Mouse (Mus musculus) kidney, adult 8-10 months (tissue): ENCODE data around the gene Efcab12.
A peak's percentile ranks its signal among the peaks of the same experiment; 100 is the strongest.

Source experiments
- DNase-seq, 2 experiments: peaks; one replicate each; pipeline ENCODE4 v3.0.0; 2022

Efcab12 gene

DNA sequence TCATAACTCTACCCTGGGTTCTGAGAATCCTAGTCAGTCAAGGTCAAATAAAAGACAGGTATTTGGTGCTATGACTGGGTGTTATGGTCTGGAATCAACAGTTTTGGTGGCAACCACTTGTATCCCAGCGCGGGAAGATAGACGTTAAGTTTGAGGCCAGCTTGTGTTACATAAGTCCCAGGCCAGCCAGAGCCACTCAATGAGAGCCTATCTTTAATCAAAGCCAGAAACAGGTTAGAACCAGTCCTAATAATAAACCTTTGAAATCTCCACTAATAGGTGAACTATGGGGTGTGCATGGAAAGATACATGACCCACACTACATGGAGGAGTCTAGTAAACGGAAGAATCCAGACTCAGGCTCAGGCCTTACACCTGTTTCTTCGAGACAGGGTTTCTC is 533 bp upstream of the Efcab12 start:
- DNase-seq: no peak

DNA sequence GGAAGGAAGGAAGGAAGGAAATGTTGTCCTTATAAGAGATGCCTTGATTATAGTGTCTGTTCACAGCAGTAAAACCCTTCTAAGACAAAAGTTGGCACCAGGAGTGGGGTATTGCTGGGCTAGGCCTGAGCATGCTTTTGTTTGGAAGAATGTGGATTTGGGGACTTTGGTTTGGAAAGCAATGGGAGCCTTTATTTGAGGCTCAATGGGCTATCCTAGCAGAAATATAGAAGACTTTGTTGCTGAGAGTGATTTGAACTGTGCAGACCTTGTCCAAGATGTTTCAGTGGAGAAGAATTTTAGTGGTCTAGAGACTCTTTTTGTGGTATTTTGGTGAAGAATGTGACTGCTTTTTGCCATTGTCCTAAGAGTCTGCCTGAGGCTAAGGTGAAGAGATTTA is 4.4 kb downstream of the Efcab12 start:
- DNase-seq: no peak

- no peak for DNase-seq
Observed at GRCm38 (mm10) chr6:115832152-115832850, 5.9 kb downstream of the Efcab12 start.

DNA sequence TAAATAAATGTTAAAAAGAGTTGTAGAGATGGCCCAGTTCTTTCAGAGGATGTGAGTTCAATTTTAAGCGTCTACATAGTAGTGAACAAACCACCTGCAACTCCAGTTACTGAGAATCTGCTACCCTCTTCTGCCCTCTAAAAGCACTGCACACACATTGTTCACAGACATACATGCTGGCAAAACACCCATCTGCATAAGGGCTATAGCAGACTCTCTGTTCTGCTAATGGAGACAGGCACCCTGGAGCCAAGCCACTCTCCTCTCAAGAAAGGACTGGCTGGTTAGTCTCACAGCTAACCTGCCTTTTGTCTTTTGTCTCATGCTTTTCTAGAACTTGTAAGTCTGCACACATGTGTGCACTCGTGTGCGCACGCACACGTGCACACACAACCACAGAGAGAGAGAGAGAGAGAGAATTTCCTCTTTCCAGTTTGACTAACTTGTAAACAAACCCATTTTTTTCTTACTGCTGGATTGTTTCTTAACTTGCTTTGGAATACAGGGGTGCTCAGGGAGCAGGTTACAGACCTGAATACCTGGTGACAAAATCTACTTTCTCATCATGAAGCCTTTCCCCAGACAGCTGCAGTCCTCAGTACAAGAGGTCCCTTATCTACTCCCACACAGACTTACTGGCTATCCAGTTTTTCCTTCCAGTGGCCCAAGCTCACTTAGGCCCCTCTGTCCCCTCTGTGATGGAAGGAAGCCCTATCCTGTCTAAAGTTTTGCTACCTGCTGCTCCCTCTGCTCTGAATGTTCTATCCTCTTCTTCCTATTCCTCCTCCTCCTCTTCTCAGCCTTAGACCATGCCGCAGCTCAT is 7.2 kb downstream of the Efcab12 start:
- no peak for DNase-seq

DNA sequence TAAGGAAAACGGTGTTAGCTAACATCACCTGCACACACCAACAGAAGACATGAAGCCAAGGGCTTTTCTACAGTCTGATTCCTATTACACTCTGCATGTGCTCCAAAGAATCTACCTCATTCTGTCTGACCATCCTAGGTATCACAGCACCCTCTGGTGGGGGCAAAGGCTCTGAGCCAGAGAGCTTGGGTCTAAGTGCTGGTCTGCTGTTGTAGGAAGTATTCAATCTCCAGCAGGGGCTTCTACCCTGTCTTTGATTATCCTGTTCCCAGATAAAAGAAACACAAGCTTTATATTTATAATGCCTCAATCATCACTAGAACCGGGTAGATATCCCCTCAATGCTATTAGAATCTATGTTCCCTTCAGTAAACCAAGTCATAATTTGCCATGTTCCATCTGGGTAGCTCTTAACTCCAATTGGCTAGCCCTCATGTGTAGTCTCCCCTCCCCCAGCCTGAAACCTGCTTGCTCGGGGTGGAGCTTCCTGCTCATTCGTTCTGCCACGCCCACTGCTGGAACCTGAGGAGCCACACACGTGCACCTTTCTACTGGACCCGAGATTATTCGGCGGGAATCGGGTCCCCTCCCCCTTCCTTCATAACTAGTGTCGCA is 14.3 kb downstream of the Efcab12 start:
- peak; percentile 46 to 76 for DNase-seq

DNA sequence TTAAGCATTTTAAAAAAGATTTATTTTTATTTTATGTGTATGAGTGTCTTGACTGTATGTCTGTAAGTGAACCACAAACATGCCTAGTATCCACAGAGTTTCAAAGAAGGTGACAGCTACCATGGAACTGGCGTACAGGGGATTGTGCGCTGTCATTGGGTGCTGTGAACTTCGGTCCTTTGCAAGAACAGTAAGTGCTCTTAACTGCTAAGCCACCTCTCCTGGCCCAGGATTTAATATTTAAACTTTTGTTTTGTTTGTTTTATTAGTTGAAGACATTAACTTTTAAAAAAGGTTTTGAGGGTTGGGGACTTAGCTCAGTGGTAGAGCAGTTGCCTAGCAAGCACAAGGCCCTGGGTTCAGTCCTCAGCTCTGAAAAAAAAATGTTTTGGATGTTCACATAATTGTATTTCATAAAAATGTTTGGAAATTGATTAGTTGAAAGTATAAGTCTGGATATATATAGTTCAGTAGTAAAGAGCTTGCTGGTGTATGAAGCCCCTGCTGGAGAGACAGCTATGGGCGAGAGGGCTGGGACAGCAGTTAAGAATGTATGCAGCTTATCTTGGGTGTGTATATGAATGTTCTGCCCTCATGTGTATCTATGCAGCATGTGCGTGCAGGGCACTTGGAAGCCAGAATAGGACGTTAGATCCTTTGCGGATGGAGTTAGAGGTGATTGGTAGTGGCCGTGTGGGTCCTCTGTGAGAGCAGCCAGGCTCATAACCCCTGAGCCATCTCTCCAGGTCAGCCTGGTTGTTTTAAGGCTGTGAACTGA is 16.8 kb downstream of the Efcab12 start:
- DNase-seq: no peak

DNA sequence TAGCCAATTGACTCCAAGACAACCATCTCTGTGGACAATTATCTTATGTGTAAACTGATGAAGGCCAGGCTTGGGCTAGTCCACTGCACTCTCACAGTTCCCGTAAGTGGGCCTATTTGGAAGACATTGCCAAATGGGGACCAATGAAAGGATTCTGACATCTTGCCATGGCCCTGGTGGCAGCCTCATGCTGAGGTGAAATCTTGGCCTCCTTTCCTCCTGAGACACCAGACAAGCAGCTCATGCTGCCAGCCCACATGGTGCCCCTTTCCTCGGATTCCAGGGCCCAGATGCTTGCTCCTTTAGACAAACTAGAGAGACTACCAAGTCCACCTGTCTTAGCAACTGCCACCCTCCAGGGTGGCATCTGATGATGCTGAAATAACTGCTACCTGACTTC is 20.1 kb downstream of the Efcab12 start:
- DNase-seq: no peak

GRCm38 (mm10) chr6:115815041-115815440 is 23.2 kb downstream of the Efcab12 start:
- DNase-seq: no peak

GRCm38 (mm10) chr6:115814104-115814503 is 24.1 kb downstream of the Efcab12 start:
- peak; percentile 45 to 65 for DNase-seq

DNA sequence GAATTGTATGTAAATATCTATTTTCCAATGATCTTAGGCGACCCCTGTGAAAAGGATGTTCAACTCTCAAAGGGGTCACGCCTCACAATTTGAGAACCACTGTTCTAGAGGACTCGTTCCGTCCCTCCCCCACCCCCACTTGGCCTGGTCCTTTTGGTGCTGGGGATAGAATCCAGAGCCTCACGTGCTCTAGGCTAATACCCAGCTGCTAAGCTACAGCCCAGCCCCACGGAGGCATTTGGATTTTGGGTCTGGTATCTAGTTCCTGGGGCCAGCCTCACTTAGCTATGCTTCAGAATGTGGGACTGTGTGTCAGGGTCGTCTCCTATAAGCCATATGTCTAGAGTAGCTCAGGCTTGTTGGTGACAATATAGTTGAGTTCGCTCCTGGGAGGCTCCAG is 26.6 kb downstream of the Efcab12 start:
- DNase-seq: no peak

GRCm38 (mm10) chr6:115808488-115809231 is 29.6 kb downstream of the Efcab12 start, which contains the start of gene Rpl32:
TSS of gene Rpl32 (minus strand) at chr6:115808747.
- DNase-seq: peak; percentile 89

- no peak for DNase-seq
Observed at GRCm38 (mm10) chr6:115808196-115808487, 30.1 kb downstream of the Efcab12 start.

- no peak for DNase-seq
Observed at GRCm38 (mm10) chr6:115807464-115808195, 30.6 kb downstream of the Efcab12 start.

GRCm38 (mm10) chr6:115804432-115805192 is 33.6 kb downstream of the Efcab12 start:
- DNase-seq: no peak

GRCm38 (mm10) chr6:115803541-115804382 is 34.5 kb downstream of the Efcab12 start:
- peak; percentile 73 to 87 for DNase-seq

GRCm38 (mm10) chr6:115801811-115802210 is 36.4 kb downstream of the Efcab12 start:
- DNase-seq: no peak

- DNase-seq: peak in 1 of 2 experiments; percentile 48
Observed at GRCm38 (mm10) chr6:115792691-115793215, 45.5 kb downstream of the Efcab12 start.

DNA sequence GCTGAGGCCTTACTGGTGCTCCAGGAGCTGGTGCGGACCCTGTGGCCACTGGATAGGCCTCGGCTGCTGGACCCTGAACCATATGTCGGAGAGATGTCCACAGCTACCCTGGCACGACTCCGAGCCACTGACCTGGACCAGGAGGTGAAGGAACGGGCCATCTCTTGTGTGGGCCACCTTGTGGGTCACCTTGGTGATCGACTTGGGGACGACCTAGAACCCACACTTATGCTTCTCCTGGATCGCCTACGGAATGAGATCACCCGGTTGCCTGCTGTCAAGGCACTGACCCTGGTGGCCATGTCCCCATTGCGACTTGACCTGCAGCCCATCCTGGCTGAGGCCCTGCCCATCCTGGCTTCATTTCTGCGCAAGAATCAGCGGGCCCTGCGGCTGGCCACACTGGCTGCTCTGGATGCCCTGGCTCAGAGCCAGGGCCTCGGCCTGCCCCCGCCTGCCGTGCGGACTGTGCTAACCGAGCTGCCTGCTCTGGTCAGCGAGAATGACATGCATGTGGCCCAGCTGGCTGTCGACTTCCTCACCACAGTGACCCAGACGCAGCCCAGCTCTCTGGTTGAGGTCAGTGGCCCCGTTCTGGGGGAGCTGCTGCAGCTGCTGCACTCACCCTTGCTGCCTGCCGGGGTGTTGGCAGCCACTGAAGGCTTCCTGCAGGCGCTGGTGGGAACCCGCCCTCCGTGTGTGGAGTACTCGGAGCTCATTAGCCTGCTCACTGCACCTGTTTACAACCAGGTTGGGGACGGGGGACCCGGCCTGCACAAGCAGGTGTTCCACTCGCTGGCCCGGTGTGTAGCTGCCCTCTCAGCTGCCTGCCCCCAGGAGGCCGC is 46.1 kb downstream of the Efcab12 start:
- peak; percentile 63 to 70 for DNase-seq

- no peak for DNase-seq
Observed at GRCm38 (mm10) chr6:115791016-115791415, 47.2 kb downstream of the Efcab12 start.
